Comparison of ENCODE assay signal across 8 mouse cellular contexts in genomic region chr9:110408099-110408773, GRCm38 (mm10). TPM values are rescaled to one million over a fixed set of nuclear protein-coding genes. Genes with fewer than 3 reads are reported as not detected.
A peak's percentile ranks its signal among the peaks of the same experiment; 100 is the strongest.
DNase-seq lines count a peak whose midpoint lies in the region; ATAC-seq and TF ChIP-seq lines count a peak whose summit lies in the region.

Gene Ptpn23 (minus strand): TSS chr9:110408213.

- peak within 1 kb of the TSS; percentile 68 for H3K27ac ChIP-seq in ES-E14 (ENCODE audit: insufficient read depth, low read depth, low read length, poor library complexity, severe bottlenecking)
- H3K27ac ChIP-seq in forebrain, embryonic 15.5 days (replicated peaks), result peak within 1 kb of the TSS; percentile 87

- no peaks in the 10 kb centered on the region for H3K36me3 ChIP-seq in ES-E14 (ENCODE audit: control insufficient read depth, insufficient read depth, low read length, poor library complexity, severe bottlenecking)
- no peaks in the 10 kb centered on the region for H3K36me3 ChIP-seq in forebrain, embryonic 15.5 days

- peak; percentile 94 for DNase-seq in ES-E14 (ENCODE audit: low read depth, low spot score)
- DNase-seq in cerebellum, adult 11-12 months, result peak; percentile 95
- peak; percentile 88 for DNase-seq in heart, postnatal 25 days (ENCODE audit: low spot score)
- DNase-seq in layer of hippocampus, adult 18-20 months (ENCODE audit: low spot score in 2 of 2), result peak; percentile 92 to 95
- peak; percentile 93 for DNase-seq in lung, adult 2 months
- DNase-seq in thymus, adult 18-20 months, result peak; percentile 88 to 89

- H3K4me2 ChIP-seq in forebrain, embryonic 15.5 days (replicated peaks), result peak within 1 kb of the TSS; percentile 84

- in situ Hi-C loops in ES-E14 (cut with MboI; ENCODE audit: low sequenced_read_pairs in 2 of 2, unreplicated experiment in 2 of 2), result no loop called here

- H3K9me3 ChIP-seq in ES-E14 (ENCODE audit: control insufficient read depth, insufficient read depth, low read depth, low read length), result no peaks in the 10 kb centered on the region
- no peaks in the 10 kb centered on the region for H3K9me3 ChIP-seq in forebrain, embryonic 15.5 days

- no peaks in the 10 kb centered on the region; a peak in 2 of 4 replicates for H3K4me1 ChIP-seq in ES-E14 (ENCODE audit: control insufficient read depth in 2 of 2, insufficient read depth in 2 of 2, low read length in 2 of 2, poor library complexity in 1 of 2)
- H3K4me1 ChIP-seq in forebrain, embryonic 15.5 days, result peaks cover 28% of the 10 kb centered on the region
- peaks cover 9% of the 10 kb centered on the region for H3K4me1 ChIP-seq in lung, adult 2 months (ENCODE audit: control insufficient read depth, insufficient read depth, low read length)

- peak within 1 kb of the TSS; percentile 83 to 97 for H3K4me3 ChIP-seq in ES-E14 (ENCODE audit: insufficient read depth in 1 of 2, low read depth in 1 of 2, low read length in 2 of 2, poor library complexity in 1 of 2, severe bottlenecking in 1 of 2)
- H3K4me3 ChIP-seq in forebrain, embryonic 15.5 days, result peak within 1 kb of the TSS; percentile 96
- peak within 1 kb of the TSS; percentile 83 for H3K4me3 ChIP-seq in lung, adult 2 months (replicated peaks; ENCODE audit: extremely low read depth, low read depth, low read length)

- peak within 1 kb of the TSS; percentile 95 for H3K9ac ChIP-seq in ES-E14 (ENCODE audit: insufficient read depth, low read depth, low read length, poor library complexity, severe bottlenecking)
- peak within 1 kb of the TSS; percentile 98 for H3K9ac ChIP-seq in forebrain, embryonic 15.5 days (replicated peaks)

- WGBS in forebrain, embryonic 15.5 days, result under 1% methylated on average over 39 of the region's 39 CpGs
- whole genome bisulfite sequencing in lung, adult 2 months, result under 1% methylated on average over 39 of the region's 39 CpGs

- H3K27me3 ChIP-seq in forebrain, embryonic 15.5 days, result no peaks in the 10 kb centered on the region

- no peak for TF ChIP-seq CTCF in lung, adult 2 months (IDR thresholded peaks at IDR 0.05; ENCODE audit: insufficient read depth, low read length)

- peak; percentile 96 for ATAC-seq in forebrain, embryonic 15.5 days (replicated peaks)
- ATAC-seq in neutrophil, adult 5-6 weeks (ENCODE audit: extremely low read depth, insufficient number of reproducible peaks, low FRiP score, poor library complexity, severe bottlenecking), result peak; percentile 82

- intact Hi-C loops in heart, postnatal 25 days (cut with DNase I), result loop anchor here (2.0 to 5.0 kb wide), 2 partner anchors 76 to 125 kb away; partner anchors contain the start of genes Scap and Setd2

- peak; percentile 62; the same call in 1 of the 2 replicates for TF ChIP-seq POLR2A in lung, adult 2 months (IDR thresholded peaks at IDR 0.05; ENCODE audit: borderline replicate concordance, extremely low read depth, low read depth, low read length)

TF ChIP-seq in ES-E14, 5 proteins besides CTCF, POLR2A, EP300 and RAD21:
- TF ChIP-seq HCFC1 (IDR thresholded peaks at IDR 0.05; ENCODE audit: borderline replicate concordance, insufficient read depth, low read length) (peak; percentile 71; the same call in 1 of the 2 replicates), ZNF384 (IDR thresholded peaks at IDR 0.05; ENCODE audit: low read depth, low read length) (no peak), CHD2 (IDR thresholded peaks at IDR 0.05; ENCODE audit: low read depth, low read length) (peak; percentile 90)

RNA-seq across cellular contexts. Expression of gene Ptpn23, which starts in this region (rescaled TPM):
- 42.6 and 50.3 TPM in 2 replicates for total RNA-seq in ES-E14 (2012; rRNA removed)
- 22.5 and 24.0 TPM in 2 replicates for polyA plus RNA-seq in forebrain, embryonic 15.5 days (2015; fragmentation: Nextera tagmentation; extraction: Ambion mirVana)
- 10 to 100 TPM; 13.6 to 16.0 TPM for total RNA-seq in heart, postnatal 25 days (2021)
- total RNA-seq in layer of hippocampus, adult 18-20 months (2021), result 10 to 100 TPM; 53.2 to 53.6 TPM
- 24.9 and 34.0 TPM in 2 replicates for polyA plus RNA-seq in lung, adult 2 months (2012; rRNA removed)
- 14.7 and 15.6 TPM in 2 replicates for total RNA-seq in neutrophil, adult 5-6 weeks (2017)

Comparison
In these comparisons a context has a peak if more than half of its experiments do, and no peak if none do; other contexts are left out.
1. Peak in every context shown above with its lines: DNase-seq, ATAC-seq, H3K4me3 ChIP-seq and H3K27ac ChIP-seq.